Mouse (Mus musculus): Measurements from ENCODE around the gene F2rl1.

DNA sequence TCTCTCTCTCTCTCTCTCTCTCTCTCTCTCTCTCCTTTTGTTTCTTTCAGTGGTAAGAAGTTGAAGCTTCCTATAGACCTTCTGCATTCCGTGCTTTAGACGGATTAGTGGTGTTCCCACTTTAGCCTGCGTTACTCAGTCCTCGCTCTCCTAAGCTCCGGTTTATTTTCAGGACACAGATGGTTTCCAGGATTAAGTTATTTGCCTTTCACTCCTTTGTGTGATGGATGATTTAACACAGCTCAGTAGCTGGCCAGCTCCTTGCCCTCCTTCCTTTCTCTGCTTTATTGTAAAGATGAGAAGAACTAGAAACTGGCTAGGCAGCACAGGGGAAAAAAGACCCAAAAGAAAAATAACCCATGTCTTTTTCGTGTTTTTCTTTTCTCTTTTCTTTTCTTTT is 23.8 kb upstream of the F2rl1 start:
- no peak for TF ChIP-seq CTCF (IDR thresholded peaks at IDR 0.05; ENCODE audit: borderline replicate concordance, extremely low read depth, insufficient read depth, insufficient read length)
- TF ChIP-seq POLR2A (IDR thresholded peaks at IDR 0.05; ENCODE audit: borderline replicate concordance, extremely low read depth, insufficient read depth, insufficient read length, poor library complexity, severe bottlenecking), result no peak

All from brain, embryonic 14.5 days (tissue).